Mouse (Mus musculus) intestine, embryonic 14.5 days (tissue): ENCODE measurements around the gene Prg4. TPM values are rescaled to one million over a fixed set of nuclear protein-coding genes. Genes with fewer than 3 reads are reported as not detected.

Experiments
- ATAC-seq: fragments of 200-750 bp; cut with Nextera tagmentation; replicated peaks from 2 replicates; pipeline ENCODE4 v1.8.0; 2017; ENCODE audit warnings: low read depth, moderate number of reproducible peaks, moderate TSS enrichment, moderate library complexity; ENCODE audit not compliant: low FRiP score, low TSS enrichment
- DNase-seq: peaks from one replicate; pipeline ENCODE4 v3.0.0-alpha.2; 2018; ENCODE audit warnings: low spot score
- H3K27ac ChIP-seq: fragments of 300-500 bp; sonication (generic); 2 replicates; pipeline ENCODE4 v1.5.1; 2014; ENCODE audit warnings: low read depth, mild to moderate bottlenecking, control low read depth
- H3K27me3 ChIP-seq: fragments of 300-500 bp; sonication (generic); replicated peaks from 2 replicates; pipeline ENCODE4 v1.6.1; 2014; ENCODE audit warnings: low read length, control low read depth; ENCODE audit not compliant: control insufficient read depth, insufficient read depth
- H3K36me3 ChIP-seq: fragments of 300-500 bp; sonication (generic); 2 replicates; pipeline ENCODE4 v1.6.1; 2014; ENCODE audit warnings: low read length, control low read depth; ENCODE audit not compliant: control insufficient read depth, insufficient read depth
- H3K4me1 ChIP-seq: fragments of 300-500 bp; sonication (generic); replicated peaks from 2 replicates; pipeline ENCODE4 v1.6.1; 2014; ENCODE audit warnings: low read length, control low read depth, mixed read lengths; ENCODE audit not compliant: control insufficient read depth, insufficient read depth
- H3K4me2 ChIP-seq: fragments of 300-500 bp; sonication (generic); 2 replicates; pipeline ENCODE4 v1.6.1; 2014; ENCODE audit warnings: low read length
- H3K4me3 ChIP-seq: fragments of 300-500 bp; sonication (generic); 2 replicates; pipeline ENCODE4 v1.5.1; 2014; ENCODE audit warnings: low read depth, low read length, control low read depth, mixed read lengths
- H3K9ac ChIP-seq: fragments of 300-500 bp; sonication (generic); 2 replicates; pipeline ENCODE4 v1.6.1; 2014; ENCODE audit warnings: mild to moderate bottlenecking, low read length
- H3K9me3 ChIP-seq: fragments of 300-500 bp; sonication (generic); 2 replicates; pipeline ENCODE4 v1.6.1; 2016; ENCODE audit warnings: low read length, control low read depth; ENCODE audit not compliant: control insufficient read depth
- WGBS: fragments of 180-500 bp; shearing (Covaris S2); extraction: QIAGEN DNeasy Blood & Tissue Kit; methylation state at CpG from one replicate; pipeline ENCODE4 v1.1.7; 2014; 5-methylcytosine and 5-hydroxymethylcytosine counted together
- polyA plus RNA-seq: library from polyadenylated mRNA; unstranded; fragments of >200 nt; fragmentation: Nextera tagmentation; extraction: Ambion mirVana; gene quantifications from 2 replicates; pipeline ENCODE4 v1.2.1, GENCODE M21; 2014

Prg4 gene
- polyA plus RNA-seq, 1 experiment from 2014 or later, result 0.72 TPM

GRCm38 (mm10) chr1:150472525-150472924, 6.6 kb upstream of the Prg4 start:
- ATAC-seq (no peak), DNase-seq (no peak)
- no peaks in the 10 kb centered on the region for H3K9me3 ChIP-seq
- 78% methylated on average over 7 of the region's 7 CpGs for WGBS
- H3K4me1 ChIP-seq, result no peaks in the 10 kb centered on the region
- H3K4me2 ChIP-seq, result no peak overlapping the region
- no peak overlapping the region for H3K9ac ChIP-seq
- no peaks in the 10 kb centered on the region for H3K36me3 ChIP-seq
- H3K27ac ChIP-seq, result no peak overlapping the region
- H3K27me3 ChIP-seq, result no peaks in the 10 kb centered on the region
- H3K4me3 ChIP-seq, result no peak overlapping the region

DNA sequence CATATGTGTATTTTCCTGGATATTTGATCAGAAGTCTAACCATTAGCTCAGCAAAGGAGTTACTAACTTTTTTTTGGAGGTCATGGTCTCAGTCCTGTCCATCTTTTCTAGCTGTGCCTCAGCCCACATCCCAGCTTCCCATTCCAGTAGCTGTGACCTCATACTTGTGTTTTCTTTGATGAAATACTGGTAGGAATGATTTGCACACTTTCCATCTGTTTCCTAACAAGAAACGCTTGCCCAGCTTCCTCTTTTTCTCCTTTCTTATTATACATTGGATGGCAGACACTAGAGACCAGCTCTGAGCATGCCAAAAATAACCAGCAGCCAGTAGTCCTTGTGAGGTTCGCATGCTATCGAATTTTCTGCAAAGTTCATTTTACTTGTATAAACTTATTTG, 4.0 kb upstream of the Prg4 start:
- no peak overlapping the region for H3K4me2 ChIP-seq
- no peaks in the 10 kb centered on the region for H3K4me1 ChIP-seq
- H3K9ac ChIP-seq, result no peak overlapping the region
- no peak overlapping the region for H3K4me3 ChIP-seq
- no peaks in the 10 kb centered on the region for H3K9me3 ChIP-seq
- no peaks in the 10 kb centered on the region for H3K27me3 ChIP-seq
- ATAC-seq (no peak), DNase-seq (no peak)
- H3K36me3 ChIP-seq, result no peaks in the 10 kb centered on the region
- WGBS, result 88% methylated on average over 3 of the region's 3 CpGs
- H3K27ac ChIP-seq, result no peak overlapping the region

DNA sequence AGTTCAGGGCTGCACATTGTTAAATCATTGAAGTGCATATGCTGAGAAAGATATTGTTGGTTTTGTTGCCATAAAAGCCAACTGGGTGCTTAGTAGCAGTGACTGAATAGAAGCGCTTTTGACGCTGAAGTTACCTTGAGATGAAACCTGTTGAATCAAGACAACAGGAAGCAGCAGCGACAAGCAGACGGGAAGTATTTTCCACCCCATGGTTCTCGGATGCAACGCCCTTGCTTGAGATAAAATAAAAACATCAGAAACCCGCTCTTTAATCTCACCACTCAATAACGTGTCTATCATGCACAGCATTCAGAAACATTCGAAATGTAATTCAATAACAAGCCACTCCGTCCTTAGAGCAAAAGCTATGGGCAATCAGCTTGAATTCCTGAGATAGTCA, 601 bp downstream of the Prg4 start:
- Histone ChIP-seq H3K9ac (no peak overlapping the region), H3K27me3 (no peaks in the 10 kb centered on the region), H3K4me3 (no peak overlapping the region), H3K4me1 (no peaks in the 10 kb centered on the region), H3K27ac (no peak overlapping the region), H3K9me3 (no peaks in the 10 kb centered on the region), H3K4me2 (no peak overlapping the region), H3K36me3 (no peaks in the 10 kb centered on the region)
- DNase-seq, result no peak
- 85% methylated on average over 10 of the region's 10 CpGs for WGBS
- no peak for ATAC-seq

GRCm38 (mm10) chr1:150463691-150464090, 2.3 kb downstream of the Prg4 start:
- no peak overlapping the region for H3K4me2 ChIP-seq
- H3K4me1 ChIP-seq, result no peaks in the 10 kb centered on the region
- H3K9ac ChIP-seq, result no peak overlapping the region
- DNase-seq, result no peak
- no peaks in the 10 kb centered on the region for H3K36me3 ChIP-seq
- WGBS, result 74% methylated on average over 4 of the region's 4 CpGs
- no peaks in the 10 kb centered on the region for H3K27me3 ChIP-seq
- H3K4me3 ChIP-seq, result no peak overlapping the region
- H3K9me3 ChIP-seq, result no peaks in the 10 kb centered on the region
- H3K27ac ChIP-seq, result no peak overlapping the region
- ATAC-seq, result no peak

GRCm38 (mm10) chr1:150463068-150463467, 2.9 kb downstream of the Prg4 start:
- H3K9me3 ChIP-seq, result no peaks in the 10 kb centered on the region
- DNase-seq (no peak), ATAC-seq (no peak)
- 60% methylated on average over 5 of the region's 5 CpGs for WGBS
- no peaks in the 10 kb centered on the region for H3K4me1 ChIP-seq
- no peak overlapping the region for H3K4me2 ChIP-seq
- no peak overlapping the region for H3K4me3 ChIP-seq
- H3K27ac ChIP-seq, result no peak overlapping the region
- H3K27me3 ChIP-seq, result no peaks in the 10 kb centered on the region
- H3K9ac ChIP-seq, result no peak overlapping the region
- no peaks in the 10 kb centered on the region for H3K36me3 ChIP-seq

DNA sequence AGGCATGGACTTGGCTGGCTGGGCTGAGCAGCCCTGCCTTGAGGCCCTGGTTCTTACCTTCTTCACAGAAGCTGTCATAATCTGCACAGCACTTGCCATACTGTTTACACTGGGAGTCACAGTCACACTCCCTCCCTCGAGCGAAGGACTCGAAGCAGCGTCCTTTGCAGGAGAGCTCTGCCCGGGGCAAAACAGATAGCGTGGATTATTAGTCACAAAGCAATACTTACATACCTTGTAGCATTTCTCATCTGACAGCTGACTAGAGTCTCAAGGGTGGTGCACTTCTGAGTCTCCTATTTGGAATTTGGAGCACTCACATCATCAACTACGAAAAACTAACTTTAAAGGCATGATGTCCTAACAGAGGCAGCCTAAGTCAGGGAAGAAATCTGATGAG, 5.4 kb downstream of the Prg4 start:
- no peak for DNase-seq
- Histone ChIP-seq H3K9ac (no peak overlapping the region), H3K27me3 (no peaks in the 10 kb centered on the region), H3K9me3 (no peaks in the 10 kb centered on the region), H3K36me3 (no peaks in the 10 kb centered on the region), H3K4me3 (no peak overlapping the region), H3K27ac (no peak overlapping the region), H3K4me1 (no peaks in the 10 kb centered on the region), H3K4me2 (no peak overlapping the region)
- 46% methylated on average over 7 of the region's 7 CpGs for WGBS
- 0 out of 2 replicates have a peak, but pooled peaks have one; percentile 36 for ATAC-seq

GRCm38 (mm10) chr1:150459599-150459998, 6.4 kb downstream of the Prg4 start:
- WGBS, result 86% methylated on average over 3 of the region's 3 CpGs
- no peaks in the 10 kb centered on the region for H3K27me3 ChIP-seq
- H3K9me3 ChIP-seq, result no peaks in the 10 kb centered on the region
- DNase-seq (no peak), ATAC-seq (no peak)
- H3K4me1 ChIP-seq, result no peaks in the 10 kb centered on the region
- no peak overlapping the region for H3K9ac ChIP-seq
- no peak overlapping the region for H3K4me3 ChIP-seq
- no peaks in the 10 kb centered on the region for H3K36me3 ChIP-seq
- no peak overlapping the region for H3K4me2 ChIP-seq
- H3K27ac ChIP-seq, result no peak overlapping the region

DNA sequence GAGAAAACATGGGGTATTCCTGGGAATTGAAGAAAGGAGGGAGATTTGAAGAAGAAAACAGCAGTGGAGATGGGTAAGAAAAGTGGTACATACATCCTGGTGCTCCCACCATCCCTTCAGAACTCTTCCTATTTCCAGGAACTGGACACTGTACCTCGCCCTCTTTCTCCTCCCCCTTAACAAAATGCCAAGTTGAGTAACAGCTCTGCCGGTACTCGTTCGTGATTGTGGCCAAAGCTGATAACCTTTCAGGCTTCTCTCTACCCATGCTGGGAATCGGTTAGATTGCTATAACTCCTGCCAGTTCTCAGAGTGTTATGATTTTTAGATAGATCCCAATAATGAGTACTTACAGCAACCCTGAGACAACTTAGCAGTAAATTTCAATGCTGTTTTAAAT, 7.0 kb downstream of the Prg4 start:
- ATAC-seq (no peak), DNase-seq (no peak)
- WGBS, result 74% methylated on average over 5 of the region's 5 CpGs
- Histone ChIP-seq H3K9me3 (no peaks in the 10 kb centered on the region), H3K4me3 (no peak overlapping the region), H3K4me1 (no peaks in the 10 kb centered on the region), H3K27ac (no peak overlapping the region), H3K27me3 (no peaks in the 10 kb centered on the region), H3K4me2 (no peak overlapping the region), H3K9ac (no peak overlapping the region), H3K36me3 (no peaks in the 10 kb centered on the region)

DNA sequence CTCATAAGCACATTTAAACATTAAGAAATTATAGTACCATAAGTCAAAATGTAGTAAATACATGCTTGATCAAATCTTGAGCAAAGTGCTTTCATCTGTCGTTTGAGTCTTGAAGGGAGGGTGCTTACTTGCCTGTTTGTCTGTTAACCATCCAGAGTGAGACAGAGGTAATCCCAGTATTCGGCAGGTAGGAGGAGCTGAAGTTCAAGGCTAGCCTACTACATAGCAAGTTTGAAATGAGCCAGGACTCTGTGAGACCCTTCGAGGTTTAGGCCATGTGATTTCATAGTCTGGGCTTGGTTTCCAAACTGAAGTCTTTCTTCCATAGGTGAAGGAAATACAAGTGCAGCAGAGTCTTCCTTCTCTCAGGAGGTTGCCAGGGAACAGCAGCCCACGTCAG, 24.2 kb downstream of the Prg4 start:
- Histone ChIP-seq H3K9me3 (no peaks in the 10 kb centered on the region), H3K4me2 (no peak overlapping the region), H3K4me3 (no peak overlapping the region), H3K36me3 (peaks cover 91% of the 10 kb centered on the region), H3K27ac (no peak overlapping the region), H3K27me3 (no peaks in the 10 kb centered on the region), H3K4me1 (no peaks in the 10 kb centered on the region), H3K9ac (no peak overlapping the region)
- no peak for DNase-seq
- WGBS, result 79% methylated on average over 4 of the region's 4 CpGs
- no peak for ATAC-seq
